Mouse (Mus musculus) CD8-positive naive resting alpha-beta T cell, adult 2 months (primary cell): Measurements from ENCODE around the gene Ddhd1.
"Not testable (repeated sequence)": the region's sequence is repeated elsewhere in the genome, so short reads cannot be mapped to it uniquely, and the experiment has no call there.

ENCODE experiments used
- DNase-seq, 2 experiments: peaks; one replicate each; pipeline ENCODE4 v3.0.0; 2022; ENCODE audit warnings: low read depth in 2 of 2, low spot score in 2 of 2

Gene Ddhd1

DNA sequence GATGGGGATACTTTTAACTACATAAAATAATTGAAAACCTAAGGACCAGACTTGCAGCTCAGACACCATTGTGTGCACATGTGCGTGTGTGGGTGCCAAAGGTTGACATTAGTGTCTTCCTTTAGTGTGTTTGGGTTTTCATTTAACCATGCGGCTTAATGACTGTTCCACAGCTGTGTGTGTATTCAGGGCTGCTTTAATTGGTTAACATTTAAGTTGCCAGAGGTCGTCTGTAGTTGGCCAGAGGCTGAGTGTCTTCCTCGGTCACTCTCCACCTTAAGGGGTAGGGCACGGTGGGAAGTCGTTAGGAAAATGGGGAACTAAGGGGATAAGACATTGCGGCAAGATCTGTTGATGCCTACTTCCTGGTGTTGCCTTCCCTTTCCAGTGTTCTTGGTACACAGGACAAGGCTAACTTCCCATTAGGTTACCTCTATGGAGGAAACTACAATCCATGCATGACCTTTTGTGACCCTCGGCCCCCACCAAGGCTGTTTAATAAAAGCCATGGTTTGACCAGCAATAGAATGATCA, 74.4 kb downstream of the Ddhd1 start:
- no peak for DNase-seq

DNA sequence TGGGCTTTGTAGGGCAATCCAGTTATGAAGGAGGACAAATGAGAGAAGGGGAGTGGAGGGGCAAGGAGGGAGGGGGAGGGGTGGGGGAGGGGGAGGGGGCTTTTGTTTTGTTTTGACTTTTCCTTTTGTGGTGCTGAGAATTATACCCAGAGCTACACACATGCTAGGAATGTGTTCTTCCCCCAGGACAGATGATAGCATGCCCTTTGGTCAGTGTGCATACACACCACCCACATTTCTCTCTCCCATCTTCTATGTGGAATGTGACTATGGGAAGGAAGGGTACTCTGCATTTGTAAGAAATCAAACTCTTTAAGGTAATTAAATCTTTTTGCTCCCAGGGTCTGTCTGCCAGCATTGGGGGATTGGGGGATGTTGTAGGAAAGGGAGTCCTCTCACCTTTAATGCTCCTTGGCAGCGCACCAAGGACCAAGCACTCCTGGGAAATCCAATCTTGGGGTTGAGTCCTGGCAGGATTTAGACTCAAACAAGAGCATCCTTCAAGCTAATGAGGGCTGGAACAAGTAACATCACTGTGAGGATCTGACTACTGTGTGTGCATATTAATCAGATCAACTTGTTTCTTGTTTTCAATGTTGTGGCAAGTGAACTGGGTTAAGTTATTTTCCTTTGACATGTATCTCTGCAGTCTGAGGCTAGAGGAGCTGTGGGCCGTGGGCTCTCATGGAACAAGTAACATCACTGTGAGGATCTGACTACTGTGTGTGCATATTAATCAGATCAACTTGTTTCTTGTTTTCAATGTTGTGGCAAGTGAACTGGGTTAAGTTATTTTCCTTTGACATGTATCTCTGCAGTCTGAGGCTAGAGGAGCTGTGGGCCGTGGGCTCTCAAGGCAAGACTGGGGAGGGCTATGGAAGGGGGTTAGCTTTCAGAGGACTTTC, 76.8 kb downstream of the Ddhd1 start:
- DNase-seq = not testable (repeated sequence)

DNA sequence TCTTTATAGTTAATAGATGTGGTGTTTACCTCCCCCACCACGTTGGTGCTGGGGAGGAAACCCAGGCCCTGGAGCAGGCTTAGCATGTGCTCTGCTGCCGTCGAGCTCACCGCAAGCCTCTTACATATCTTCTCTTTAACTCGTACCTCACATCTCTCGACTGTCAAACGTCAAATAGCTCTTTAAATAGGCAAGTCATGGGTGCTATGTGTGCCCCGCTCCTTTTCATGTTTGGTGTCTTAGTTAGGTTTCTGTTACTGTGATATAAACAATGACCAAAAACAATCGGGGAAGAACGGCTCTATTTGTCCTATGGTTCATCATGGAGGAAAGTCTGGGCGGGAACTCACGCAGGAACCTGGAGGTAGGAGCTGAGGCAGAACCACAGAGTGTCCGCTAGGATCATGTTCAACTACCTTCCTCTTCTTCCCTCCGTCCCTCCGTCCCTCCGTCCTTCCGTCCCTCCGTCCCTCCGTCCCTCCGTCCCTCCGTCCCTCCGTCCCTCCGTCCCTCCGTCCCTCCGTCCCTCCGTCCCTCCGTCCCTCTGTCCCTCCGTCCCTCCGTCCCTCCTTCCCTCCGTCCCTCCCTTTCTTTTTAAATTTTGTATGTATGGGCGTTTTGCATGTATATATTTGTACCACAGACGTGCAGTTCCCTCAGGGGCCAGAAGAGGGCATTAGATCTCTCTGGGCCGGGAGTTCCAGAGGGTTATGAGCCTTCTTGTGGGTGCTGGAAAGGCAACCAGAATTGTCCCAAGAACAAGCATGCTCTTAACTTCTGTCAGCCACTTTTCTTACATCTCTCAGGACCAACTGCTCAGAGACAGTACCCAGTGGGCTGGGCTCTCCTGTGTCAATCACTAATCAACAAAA, 91.6 kb downstream of the Ddhd1 start:
- peak; percentile 22 to 29 for DNase-seq

DNA sequence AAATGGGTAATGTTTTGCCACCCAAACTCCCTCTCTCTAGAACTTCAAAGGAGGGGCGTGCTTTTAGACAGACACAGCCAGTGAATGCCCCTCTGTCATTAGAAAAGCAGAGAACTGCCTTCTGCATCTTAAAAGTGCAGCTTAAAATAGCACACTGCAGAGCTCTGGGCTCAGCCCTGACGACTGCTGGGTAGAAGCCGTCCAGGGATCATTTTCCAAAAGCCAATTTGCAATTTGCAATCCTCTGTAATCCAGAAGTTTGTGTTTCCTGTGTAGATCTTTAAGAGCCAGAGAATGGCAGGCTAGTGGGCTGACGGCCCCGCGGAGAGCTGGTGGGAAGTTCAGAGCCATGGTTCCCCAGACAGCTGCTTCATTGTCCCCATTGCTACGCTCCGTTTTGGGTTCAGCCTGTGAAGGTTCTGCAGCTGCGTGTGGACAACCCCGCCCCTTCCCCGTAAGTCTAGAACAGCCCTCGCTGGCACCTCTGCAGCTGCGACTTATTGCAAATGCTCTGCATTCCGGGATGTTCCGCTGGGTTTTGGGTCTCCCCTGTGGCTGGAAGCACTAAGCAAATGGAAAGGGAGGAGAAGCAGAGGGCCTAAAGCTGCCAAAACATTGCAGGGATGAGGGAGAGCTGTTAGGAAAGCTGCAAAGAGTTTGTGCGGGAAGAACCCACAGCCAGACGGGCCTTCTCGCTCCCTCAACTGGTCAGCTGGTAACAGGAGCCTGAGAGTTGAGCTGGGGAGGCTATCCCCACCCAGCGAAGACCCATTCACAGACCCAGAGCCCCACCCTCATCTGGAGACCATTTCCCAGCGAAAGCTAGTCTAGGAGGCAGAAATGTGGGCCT, 92.5 kb downstream of the Ddhd1 start:
- no peak for DNase-seq

DNA sequence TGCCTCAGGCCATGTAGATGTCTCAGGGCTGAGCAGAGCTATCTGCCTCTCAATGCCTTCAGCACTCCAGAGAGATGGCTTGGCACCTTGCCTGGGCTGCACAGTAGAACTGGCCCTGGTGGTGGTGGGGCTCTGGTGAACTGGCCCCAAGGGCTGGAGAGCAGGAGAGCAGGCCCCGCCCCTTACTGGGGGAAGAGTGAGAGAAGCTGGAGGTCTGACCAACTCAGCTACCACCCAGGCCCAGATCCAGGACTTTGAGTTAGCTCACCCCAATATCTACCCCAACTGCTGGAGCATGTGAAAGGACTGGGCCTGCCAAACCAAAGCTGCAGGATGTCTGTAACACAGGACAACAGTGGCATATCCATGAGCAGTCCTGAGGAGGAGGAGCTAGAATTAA, 94.4 kb downstream of the Ddhd1 start:
- DNase-seq = no peak

DNA sequence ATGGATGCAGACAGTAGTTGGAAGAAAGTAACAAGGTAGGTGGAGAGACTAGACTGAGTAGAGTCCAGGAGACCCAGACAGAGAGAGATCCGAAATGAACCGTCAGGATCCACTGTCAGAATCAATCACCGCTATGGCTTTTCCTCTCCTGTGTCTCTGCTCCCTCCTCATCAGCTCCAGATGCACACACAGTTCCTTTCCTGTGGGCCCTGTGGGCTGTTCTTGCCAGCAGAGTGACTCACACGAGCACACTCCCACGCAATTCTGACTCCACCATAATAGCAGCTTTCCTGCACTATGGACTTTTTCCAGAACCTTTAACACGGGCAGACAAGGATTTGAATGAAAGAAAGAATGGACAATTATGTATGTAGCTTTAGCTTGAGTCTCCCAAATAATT, 96.3 kb downstream of the Ddhd1 start:
- no peak for DNase-seq

DNA sequence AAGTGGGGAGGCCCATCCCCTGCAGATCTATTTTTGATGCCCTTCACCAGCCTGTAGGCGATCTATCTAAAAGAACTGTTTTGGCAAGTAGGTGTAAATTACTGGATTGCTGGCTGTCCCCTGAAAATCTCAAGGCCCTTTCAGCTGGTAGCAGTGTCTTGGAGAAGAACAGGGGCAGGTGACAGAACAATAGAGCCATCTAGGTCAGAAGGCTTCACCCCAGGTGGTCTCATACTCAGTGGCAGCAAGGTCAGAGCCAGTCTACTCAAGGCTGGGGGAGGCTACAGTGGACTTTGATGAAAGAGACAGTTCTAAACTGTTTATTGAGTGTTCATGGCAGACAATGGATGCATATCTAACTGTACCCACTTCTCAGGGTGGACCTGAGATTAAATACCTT, 98.9 kb downstream of the Ddhd1 start:
- no peak for DNase-seq

DNA sequence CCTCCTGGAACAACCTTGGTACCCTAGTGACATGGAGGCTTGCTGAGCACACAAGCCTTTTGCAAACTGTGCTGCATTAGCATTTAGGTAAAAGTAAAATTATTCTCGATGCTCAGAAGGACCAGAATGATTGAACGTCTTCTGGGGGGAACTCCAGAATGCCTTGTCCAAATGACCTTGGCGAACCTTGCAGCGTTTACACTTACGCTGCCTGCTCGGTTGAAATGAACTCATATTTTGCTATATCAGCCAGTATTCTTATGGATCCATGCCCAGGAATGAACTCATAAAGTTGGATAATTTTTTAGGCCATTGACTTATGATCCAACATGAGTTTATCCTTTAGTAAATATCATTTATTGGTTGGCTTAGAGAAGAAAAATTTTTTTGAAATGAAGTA, 103.6 kb downstream of the Ddhd1 start:
- DNase-seq = no peak

DNA sequence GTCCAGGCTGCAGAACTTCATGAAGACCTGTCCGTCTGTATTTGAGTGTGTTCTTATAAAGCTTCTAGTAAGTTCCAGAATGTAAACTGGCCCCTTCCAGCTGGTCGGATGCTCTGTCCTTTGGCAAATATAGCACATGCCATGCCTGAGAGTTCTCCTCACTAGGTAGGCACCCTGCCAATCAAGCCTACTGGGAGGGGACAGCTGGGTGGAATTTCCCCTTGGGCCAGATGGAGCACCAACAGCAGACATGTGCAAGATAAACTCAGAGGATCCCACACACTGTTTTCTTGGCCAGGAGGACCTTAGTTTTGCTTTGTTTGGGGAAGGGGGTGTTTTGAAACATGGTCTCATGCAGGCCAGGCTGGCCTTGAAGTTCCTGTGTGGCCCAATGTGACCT, 104.1 kb downstream of the Ddhd1 start:
- no peak for DNase-seq

DNA sequence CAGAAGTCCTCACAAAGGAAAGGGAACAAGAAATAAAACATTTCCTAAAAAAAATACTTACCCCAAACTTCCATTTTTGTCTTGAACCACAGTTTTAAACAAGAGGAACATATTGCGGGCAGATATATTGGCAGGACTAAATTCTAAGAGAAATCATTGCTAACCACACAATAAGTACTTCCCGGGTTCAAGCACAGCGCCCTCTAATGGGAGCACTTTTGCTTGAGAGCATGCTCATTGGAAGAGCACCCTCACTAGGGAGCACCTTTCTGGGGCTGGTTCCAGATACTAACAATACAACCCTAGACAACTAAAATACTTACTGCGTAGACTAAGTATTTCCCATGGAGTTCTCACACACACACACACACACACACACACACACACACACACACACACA, 105.5 kb downstream of the Ddhd1 start:
- no peak for DNase-seq

DNA sequence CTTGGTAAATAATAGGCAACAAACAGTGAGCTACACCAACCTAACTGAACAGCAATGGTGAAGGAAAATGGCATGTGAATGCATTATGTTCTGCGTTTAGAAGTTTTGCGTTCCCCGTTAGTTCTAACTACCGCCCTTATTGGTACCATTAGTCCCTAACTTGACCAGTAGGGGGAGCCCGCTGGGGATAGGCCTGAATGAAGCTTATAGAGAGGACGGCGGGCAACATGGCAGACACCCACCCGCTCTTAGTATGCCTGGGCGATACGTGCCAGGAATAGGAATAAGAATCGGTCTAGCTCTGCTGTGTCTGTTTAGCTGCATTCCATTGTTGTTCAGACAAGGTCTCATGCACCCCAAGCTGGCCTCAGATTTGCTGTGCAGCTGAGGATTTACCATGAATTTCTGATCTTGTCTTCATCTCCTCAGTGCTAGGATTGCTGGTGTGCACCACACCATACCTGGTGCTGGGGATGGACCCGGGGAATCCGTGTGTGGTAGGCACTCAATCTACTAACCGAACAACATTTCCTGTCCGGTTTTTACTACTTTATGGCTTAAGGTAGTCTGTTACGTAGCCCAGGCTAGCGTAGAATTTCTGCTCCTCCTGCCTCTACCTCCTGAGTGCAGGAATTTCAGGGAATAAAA, 106.7 kb downstream of the Ddhd1 start:
- peak in 1 of 2 experiments; percentile 5 for DNase-seq

DNA sequence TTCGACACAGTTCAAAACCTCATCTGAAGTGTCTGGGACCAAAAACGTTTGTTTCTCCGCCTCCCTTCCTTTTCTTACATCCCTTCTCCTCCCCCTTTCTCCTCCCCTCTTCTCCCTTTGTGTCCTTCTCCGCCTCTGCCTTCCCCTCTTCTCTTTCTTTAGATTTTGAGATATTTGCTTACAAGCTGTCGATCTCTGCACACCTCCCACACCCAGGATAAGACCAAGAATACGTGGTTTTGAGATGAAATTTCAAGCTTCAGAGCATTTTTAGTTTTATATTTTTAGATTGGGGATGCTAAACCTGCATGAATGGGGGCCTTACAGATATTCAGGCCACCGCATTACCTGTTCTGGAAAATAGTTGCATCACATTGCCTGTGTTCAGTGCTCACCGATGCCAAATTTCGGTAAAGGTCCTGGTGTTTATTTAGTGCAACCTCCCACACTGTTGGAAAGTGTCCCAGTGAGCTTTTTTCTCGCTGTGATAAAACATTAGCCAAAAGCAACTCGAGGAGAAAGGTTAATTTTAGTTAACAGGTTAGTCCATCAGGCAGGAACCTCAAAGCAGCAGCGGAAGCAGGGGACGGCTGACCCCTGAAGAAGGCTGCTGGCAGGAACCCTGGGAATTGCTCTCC, 107.8 kb downstream of the Ddhd1 start:
- no peak for DNase-seq

DNA sequence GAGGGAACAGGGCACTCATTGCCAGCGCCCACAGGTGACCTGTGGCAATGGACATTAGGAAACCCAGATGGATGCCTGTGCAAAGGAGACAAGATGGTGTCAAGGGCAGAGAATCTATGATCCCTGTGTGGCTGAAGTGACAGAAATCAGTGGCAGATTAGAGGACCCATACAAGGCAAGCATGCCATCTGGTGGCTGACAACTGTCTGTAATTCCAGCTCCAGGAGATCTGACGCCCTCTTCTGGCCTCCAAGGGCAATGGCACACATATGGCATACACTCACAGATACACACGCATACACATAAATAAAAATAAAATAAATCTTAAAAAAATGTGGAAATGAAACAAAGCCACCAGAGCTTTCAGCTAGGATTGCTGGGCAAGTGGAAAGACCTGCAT, 109.8 kb downstream of the Ddhd1 start:
- no peak for DNase-seq

DNA sequence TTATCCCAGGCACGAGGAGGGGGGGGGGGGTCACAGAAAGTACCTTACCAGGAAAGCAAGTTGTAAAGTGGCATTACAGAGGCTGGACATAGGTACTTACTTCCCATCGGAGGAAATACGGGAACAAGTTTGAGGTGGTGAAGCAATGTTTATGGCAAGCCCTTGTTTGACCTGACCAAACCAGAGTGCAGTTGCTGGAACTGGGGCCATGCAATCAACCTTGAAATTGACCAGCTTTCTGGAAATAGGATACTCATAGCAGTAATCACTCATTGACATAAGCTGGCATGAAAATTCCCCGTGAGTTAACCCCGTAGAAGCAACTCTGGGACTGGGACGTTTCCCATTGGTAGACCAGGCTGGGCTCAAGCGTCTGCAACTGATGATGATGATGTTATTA, 113.0 kb downstream of the Ddhd1 start:
- DNase-seq = no peak

DNA sequence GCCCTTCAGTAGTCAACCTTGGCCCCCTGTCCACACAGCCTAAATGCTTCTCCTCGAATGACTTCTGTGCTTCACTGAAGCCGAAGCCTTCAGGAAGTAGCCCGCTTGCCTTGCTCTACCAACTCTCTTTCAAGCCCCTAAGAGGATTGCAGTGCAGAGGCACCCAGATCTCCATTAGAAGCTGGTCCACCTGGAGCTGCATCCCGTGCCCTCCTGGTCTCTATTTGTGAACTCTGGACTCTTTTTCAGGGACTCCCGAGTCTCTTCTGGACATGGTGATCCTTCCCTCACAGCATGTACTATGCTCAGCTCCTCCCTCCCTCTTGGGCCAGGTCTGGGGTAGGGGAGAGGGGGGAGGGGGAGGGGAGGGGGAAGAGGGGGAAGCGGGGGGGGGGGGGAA, 113.9 kb downstream of the Ddhd1 start:
- DNase-seq = no peak

DNA sequence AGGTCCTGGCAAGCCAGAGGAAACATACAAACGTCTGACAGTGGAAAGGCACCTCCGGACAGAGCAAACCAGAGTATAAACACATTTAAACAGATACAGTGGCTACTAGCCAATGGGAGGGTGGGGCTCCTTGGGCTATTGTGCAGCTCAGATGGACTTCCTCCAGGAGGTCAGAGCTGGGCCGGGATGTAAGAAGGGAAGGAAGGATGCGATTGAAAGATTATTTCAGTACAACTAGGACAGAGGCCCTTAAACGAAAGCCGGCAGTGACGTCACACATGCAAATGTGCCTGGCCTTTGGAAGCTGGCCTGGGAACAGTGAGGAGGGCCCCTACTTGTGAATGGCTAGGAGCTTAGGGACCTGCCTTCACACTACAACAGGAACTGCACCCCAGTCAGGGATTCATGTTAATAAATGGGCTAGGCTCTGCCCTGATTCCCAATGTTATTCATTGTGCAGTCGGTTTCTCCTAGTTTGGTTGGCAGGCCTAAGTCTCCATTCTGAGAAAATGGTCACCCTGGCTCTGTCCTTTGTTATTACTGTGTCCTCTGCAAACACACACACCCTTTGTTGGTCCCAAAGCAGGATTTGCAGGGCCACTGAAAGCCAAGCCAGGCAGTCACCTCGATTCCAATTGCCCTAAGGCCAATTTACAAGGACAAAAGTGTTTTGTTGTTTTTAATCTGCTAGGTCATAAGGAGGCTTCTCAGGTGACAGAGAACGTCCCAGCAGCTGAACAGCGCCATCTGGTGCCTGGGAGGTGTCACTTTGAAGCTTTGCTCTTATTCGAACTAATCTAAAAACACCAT, 118.1 kb downstream of the Ddhd1 start:
- DNase-seq = no peak
